Mouse (Mus musculus) skeletal muscle tissue, postnatal 0 days (tissue): ENCODE data around the gene Ngly1. TPM values are rescaled to one million over a fixed set of nuclear protein-coding genes. Genes with fewer than 3 reads are reported as not detected.

Experiments
- polyA plus RNA-seq: library from polyadenylated mRNA; unstranded; fragments of >200 nt; fragmentation: Nextera tagmentation; extraction: Ambion mirVana; gene quantifications from 2 replicates; pipeline ENCODE4 v1.2.1, GENCODE M21; 2015

The Ngly1 gene
- polyA plus RNA-seq: 43.5 and 44.7 TPM in 2 replicates

GRCm38 (mm10) chr14:16249171-16249874 is at the start of gene Ngly1, which contains the start of gene Oxsm:
TSS of gene Ngly1 (plus strand) at chr14:16249280.
TSS of gene Oxsm (minus strand) at chr14:16249808.

Other genes starting within 250 kb of the Ngly1 start
- gene Oxsm, start 528 bp downstream of the Ngly1 start, polyA plus RNA-seq: 3.4 and 3.7 TPM in 2 replicates
- 17.0 and 19.7 TPM in 2 replicates for gene Top2b, start 115.9 kb downstream of the Ngly1 start, polyA plus RNA-seq